Mouse (Mus musculus) heart, postnatal 0 days (tissue): Measurements from ENCODE around the gene Ddx19a.

Experiments
- CTCF ChIP-seq: IDR thresholded peaks from 2 replicates; pipeline ENCODE4 v1.5.1; 2016; ENCODE audit warnings: antibody characterized with exemption, control low read depth, low read depth
- EP300 ChIP-seq: IDR thresholded peaks from 2 replicates; pipeline ENCODE4 v1.6.1; 2016; ENCODE audit warnings: antibody characterized with exemption, low read depth

GRCm38 (mm10) chr8:110926690-110927089 is 70.9 kb downstream of the Ddx19a start:
- TF ChIP-seq CTCF = no peak
- no peak for TF ChIP-seq EP300
